Mouse (Mus musculus): ENCODE results near the gene Rhob.
A peak's percentile ranks its signal among the peaks of the same experiment; 100 is the strongest.

The Rhob gene

DNA sequence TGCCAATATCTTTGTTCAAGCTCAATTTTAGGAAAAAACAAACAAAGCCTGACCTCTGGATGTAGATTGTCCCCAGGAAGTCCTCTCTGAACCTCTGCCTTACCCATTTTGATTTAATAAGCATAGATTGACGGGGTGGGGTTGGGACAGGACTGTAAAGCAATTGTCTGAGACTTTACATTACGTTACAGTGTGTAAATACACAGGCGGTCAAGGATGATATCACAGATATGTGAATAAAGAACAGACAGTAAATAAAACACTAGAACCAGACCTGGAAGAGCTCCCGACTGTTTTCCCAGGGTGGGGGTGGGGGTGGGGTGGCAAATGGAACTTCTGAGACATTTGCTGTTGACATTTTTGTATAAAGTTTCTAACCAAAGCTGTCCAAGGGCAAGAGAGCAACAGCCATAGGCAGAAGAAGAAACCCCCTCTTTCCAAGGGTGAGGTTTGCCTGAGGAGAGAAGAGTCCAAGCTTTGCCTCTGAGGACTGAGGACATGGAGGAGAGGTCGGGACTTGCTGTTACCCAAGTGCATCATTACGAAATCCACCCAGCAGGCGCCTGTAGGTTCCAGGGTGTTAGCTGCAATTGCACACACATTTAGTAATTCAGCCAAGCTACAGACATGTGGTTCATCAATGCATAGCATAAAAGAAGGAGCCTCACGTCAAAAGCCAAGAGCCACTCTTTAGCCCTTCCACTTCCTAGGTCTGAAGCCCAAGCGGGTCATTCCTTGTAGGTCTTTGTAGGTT, 7.3 kb upstream of the Rhob start:
- DNase-seq (ENCODE audit: low read depth, low spot score), result no peak

DNA sequence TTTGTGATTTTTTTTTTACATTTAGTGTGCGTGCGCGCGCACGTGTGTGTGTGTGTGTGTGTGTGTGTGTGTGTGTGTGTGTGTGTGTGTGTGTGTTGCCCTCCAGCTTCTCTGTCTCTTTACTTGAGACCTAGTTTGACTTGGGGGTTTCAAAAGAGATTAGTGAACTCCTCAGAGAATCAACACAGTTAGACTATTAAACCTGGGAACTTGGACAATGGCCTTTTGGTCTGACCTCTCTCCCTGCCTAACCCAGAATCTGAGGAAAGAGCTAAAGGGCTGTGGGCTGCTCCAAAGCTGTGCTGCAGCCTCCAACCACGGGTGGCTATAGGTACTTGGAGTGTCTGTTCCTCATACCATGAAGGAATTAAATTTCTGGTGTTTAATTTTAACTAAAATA, 4.3 kb upstream of the Rhob start:
- DNase-seq (ENCODE audit: low read depth, low spot score), result no peak

DNA sequence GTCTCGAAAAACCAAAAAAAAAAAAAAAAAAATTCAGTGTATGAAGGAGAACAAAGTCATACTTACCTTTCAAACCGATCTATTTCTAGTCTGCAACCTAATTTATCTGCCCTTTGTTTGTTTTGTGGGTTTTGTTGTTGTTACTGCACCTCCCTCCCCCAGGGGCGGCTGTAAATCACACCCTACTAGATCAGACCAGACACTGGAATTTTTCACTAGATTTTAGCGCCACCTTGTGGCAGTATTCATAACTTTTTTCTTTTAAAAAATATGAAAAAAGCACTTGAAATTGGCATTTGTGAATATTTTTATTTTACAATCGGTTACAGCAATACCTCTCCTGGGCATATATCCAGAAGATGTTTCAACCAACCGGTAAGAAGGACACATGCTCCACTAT, 2.7 kb upstream of the Rhob start:
- DNase-seq (ENCODE audit: low read depth, low spot score), result peak; percentile 74

GRCm38 (mm10) chr12:8501571-8502305, 1.9 kb upstream of the Rhob start:
- no peak for DNase-seq (ENCODE audit: low read depth, low spot score)

DNA sequence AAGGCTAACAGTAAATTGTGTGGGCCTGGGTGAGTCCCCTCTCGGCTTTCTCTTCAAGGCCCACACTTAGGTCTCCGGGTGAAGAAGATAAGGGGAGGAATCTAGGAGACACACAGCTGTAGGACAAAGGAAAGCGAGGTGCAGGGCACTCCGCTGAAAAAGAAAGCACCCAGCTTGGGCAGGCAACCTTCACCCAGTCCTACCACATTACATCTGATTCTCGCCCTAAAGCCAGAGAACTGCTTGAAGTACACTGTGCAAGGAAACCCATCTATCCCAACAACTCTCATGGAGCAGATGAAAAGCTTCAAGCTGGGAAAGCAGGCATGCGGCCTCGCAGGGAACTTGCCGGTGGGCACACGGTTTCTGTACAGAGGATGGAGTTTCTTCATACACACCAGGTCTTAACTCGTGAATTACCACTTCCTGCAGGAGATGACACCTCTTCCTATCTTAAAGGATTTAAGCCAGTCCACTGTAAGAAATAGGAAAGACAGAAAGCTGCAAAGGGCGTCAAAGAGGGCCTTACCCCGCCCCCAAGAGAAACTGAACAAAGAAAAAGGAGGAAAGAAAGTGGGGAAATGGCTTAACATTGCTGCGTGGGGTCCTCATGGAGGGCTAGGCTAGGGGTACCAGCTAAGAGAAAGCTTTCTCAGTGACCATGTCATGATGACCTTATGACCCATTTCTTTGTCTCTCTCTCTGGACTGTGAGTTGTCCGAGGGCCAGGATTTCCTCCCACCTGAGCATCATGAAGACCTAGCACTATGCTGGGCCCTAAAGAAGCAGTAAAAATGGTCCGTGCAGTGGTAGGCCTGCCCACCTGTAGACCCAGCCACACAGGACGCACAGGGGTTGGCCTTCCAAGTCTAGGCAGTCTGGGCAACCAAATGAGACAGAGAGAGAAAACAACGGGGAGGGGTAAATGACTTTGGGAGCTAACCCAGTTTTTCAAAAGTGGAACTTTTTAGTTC, 1.1 kb upstream of the Rhob start:
- no peak for DNase-seq (ENCODE audit: low read depth, low spot score)

GRCm38 (mm10) chr12:8499001-8499870, 573 bp downstream of the Rhob start:
- peak; percentile 68 for DNase-seq (ENCODE audit: low read depth, low spot score)

DNA sequence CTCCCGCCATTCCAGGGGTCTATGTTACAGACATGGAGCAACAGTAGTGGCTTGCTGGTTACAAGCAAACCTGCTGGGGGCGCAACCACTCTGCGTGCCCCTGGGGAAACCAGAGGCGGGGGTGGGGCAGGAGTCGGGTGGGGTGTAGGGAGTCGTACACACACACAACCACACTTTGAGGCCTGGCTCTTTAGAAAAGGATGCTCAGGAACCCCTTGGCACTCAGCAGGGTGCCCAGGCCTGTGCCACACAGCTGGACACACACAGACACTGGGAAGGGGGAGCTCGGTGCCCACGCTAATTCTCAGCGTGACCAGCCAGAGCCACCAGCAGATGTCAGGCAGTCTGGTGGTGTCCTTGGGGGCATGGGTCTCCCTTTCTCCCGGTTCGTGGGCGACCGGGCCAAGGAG, 1.2 kb downstream of the Rhob start:
- DNase-seq (ENCODE audit: low read depth, low spot score), result no peak

DNA sequence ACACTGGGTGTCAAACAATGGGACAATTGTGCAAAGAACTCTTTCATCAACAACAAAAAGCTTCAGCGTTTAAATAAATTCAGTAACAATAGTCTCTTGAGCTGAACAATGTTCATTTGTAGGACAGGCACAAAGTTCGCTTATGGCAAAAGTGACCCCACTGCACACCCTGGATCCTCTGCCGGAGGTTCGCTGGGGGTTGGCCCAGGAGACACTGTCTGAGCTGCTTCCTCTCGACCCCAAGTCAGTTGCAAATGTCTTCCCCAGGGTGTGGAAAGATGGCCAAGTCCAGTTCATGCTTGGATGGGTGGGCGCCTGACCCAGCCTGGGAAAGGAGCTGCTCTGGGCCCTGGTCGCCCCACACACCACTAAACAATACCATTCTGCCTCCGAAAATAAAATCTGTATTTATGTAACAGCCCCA, 1.6 kb downstream of the Rhob start:
- DNase-seq (ENCODE audit: low read depth, low spot score), result no peak

DNA sequence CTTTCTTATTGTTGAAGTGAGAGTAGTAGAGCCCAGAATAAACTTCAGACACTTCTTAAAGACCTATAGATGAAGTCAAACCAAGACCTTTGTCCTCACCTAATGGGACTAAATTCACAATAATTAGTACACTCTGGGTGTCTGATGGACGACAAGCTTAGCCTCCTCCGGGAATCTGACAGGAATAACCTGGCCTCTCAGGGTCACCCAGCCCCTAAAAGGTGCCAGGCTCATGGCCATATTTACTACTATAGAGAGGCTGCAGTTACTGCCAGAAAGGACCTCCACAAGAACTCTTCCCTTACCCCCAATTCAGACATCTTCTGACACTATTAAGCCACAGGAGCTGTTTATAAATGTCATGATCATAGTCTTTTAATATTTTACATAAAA, 2.5 kb downstream of the Rhob start:
- no peak for DNase-seq (ENCODE audit: low read depth, low spot score)

GRCm38 (mm10) chr12:8496679-8497313, 3.0 kb downstream of the Rhob start:
- no peak for DNase-seq (ENCODE audit: low read depth, low spot score)

- DNase-seq (ENCODE audit: low read depth, low spot score), result peak; percentile 23
These were observed 3.7 kb downstream of the Rhob start for GRCm38 (mm10) chr12:8495881-8496678.

DNA sequence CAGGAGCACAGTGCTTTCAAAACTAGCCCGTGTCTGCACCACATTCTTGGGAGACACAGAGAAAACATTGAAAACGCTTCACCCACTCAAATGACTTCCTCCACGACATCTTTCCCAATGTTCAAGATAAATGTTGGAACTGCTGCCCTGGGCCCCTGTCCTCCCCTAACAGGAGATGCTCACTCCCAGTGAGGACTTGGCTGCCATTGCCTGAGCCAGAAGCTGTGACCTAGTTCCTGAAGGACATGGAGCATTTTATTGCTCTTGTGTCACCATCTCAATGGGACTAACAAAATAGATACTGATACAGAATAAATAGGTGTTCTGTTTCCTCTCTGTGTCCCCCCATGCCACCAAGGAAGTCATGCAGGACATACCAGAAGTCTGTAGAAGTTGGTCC, 5.1 kb downstream of the Rhob start:
- no peak for DNase-seq (ENCODE audit: low read depth, low spot score)

- no peak for DNase-seq (ENCODE audit: low read depth, low spot score)
These were observed 6.4 kb downstream of the Rhob start for GRCm38 (mm10) chr12:8493386-8493785.

DNA sequence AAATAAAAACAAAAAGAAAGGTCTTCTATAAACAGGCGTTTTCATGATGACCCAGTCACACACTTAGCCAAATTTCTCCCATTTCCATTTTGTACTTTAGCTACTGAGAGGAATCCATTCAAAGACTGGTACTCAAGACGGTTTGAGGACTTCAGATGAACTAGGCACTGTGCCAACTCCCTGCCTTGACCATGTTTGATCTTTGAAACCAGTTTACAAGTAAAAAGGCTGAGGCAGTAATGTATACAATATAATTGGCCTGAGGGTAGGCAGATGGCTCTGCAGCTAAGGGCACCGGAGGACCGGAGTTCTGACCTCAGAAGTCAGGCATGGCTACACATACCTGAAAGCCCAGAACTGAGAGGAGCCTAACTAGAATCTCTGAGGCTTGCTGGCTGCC, 10.7 kb downstream of the Rhob start:
- no peak for DNase-seq (ENCODE audit: low read depth, low spot score)

DNA sequence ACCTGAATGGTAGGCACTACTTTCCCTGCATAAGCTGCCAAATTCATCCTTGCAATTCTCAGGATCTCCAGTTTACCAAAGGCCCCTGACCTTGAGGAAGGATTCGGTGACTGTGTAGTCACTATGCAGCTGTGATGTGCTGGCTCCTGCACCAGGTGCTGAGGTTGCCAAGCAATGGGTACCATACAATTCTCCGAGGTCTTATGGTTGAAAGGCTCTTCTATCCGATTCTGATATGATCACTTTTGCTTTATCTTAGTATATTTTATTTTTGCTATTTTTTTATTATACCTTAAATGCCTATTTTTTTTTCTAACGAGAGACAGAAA, 11.2 kb downstream of the Rhob start:
- no peak for DNase-seq (ENCODE audit: low read depth, low spot score)

DNA sequence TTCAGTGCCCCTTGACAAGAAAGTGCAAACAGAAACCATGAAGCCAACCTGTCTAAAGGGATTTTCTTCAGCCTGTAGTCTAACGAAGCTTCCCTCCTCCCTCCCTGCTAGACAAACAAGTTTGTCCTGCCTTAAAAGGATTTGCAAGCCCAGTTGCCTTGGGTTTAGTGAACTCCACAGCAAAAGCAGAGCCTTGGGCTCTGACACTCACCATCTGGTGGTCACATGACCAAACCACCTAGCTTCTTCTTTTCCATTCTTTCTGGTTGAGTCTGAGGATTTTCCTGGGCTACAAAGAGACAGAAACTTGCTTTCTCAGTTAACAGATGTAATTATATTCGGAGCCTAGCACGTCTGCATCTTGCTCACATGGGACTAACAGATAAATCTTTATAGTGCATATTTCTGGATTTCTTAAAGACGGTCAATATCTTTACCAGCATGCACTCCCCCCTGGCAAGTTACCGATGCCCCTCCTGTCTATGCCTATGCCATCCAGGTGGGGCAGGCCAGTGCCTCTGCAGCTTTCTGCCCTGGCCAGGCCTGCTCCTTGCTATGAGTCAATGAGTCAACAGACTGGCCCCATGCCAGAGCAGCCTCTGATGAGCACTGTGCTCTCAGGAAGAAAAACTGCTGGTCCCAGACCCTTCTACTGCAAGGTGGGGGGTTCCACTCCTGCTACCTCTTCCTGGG, 11.7 kb downstream of the Rhob start:
- DNase-seq (ENCODE audit: low read depth, low spot score), result no peak

- no peak for DNase-seq (ENCODE audit: low read depth, low spot score)
These were observed 12.5 kb downstream of the Rhob start for GRCm38 (mm10) chr12:8487281-8487680.

- DNase-seq (ENCODE audit: low read depth, low spot score), result no peak
These were observed 14.6 kb downstream of the Rhob start for GRCm38 (mm10) chr12:8485247-8485646.

DNA sequence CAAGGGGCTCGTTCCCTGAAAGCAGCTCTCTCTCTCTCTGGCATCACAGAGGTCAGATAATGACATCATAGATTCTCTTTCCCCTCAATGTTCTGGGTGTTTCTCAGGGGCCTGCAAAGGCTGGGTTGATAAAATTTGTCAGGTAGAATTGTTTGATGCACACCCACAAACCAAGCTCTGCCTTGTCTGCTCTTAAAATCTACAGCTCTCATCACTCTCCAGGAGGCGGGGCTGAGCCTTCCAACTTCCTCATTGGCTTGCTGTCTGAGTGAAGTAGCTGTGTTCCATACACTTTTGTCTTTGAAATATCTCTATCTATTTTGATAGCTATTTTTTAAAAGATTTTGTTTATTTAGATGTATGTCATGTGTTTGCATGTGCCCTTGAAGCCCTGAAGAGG, 17.6 kb downstream of the Rhob start:
- no peak for DNase-seq (ENCODE audit: low read depth, low spot score)

All from forelimb bud, embryonic 11.5 days (tissue).